Mouse (Mus musculus) embryonic facial prominence, embryonic 10.5 days (tissue): ENCODE results near the gene Ncoa5. TPM values are rescaled to one million over a fixed set of nuclear protein-coding genes. Genes with fewer than 3 reads are reported as not detected.

Source experiments
- DNase-seq: peaks from one replicate; pipeline ENCODE4 v3.0.0-alpha.2; 2017; ENCODE audit warnings: low spot score
- H3K27ac ChIP-seq: fragments of 300-500 bp; sonication (generic); replicated peaks from 2 replicates; pipeline ENCODE4 v1.5.1; 2016; ENCODE audit warnings: mild to moderate bottlenecking
- H3K27me3 ChIP-seq: fragments of 300-500 bp; sonication (generic); replicated peaks from 2 replicates; pipeline ENCODE4 v1.6.1; 2016; ENCODE audit warnings: low read depth, mild to moderate bottlenecking; ENCODE audit not compliant: poor library complexity, severe bottlenecking
- H3K36me3 ChIP-seq: fragments of 300-500 bp; sonication (generic); replicated peaks from 2 replicates; pipeline ENCODE4 v1.6.1; 2016; ENCODE audit warnings: mild to moderate bottlenecking, moderate library complexity
- H3K4me1 ChIP-seq: fragments of 300-500 bp; sonication (generic); 2 replicates; pipeline ENCODE4 v1.6.1; 2016
- H3K4me3 ChIP-seq: fragments of 300-500 bp; sonication (generic); 2 replicates; pipeline ENCODE4 v1.5.1; 2016; ENCODE audit warnings: mild to moderate bottlenecking, moderate library complexity
- H3K9me3 ChIP-seq: fragments of 300-500 bp; sonication (generic); 2 replicates; pipeline ENCODE4 v1.6.1; 2016; ENCODE audit warnings: mild to moderate bottlenecking
- WGBS: fragments of 180-500 bp; shearing (Covaris S2); methylation state at CpG from one replicate; pipeline ENCODE4 v1.1.7; 2016; 5-methylcytosine and 5-hydroxymethylcytosine counted together
- polyA plus RNA-seq: library from polyadenylated mRNA; unstranded; fragments of >200 nt; fragmentation: Nextera tagmentation; extraction: Ambion mirVana; gene quantifications from 2 replicates; pipeline ENCODE4 v1.2.1, GENCODE M21; 2016

Ncoa5 gene
- 98.9 TPM in 2 replicates for polyA plus RNA-seq

- Histone ChIP-seq H3K27ac (peak within 1 kb of the TSS; percentile 100), H3K4me3 (peak within 1 kb of the TSS; percentile 91), H3K9me3 (no peaks in the 10 kb centered on the region), H3K36me3 (peaks cover 8% of the 10 kb centered on the region; the same call in 1 of the 2 replicates), H3K4me1 (peaks cover 34% of the 10 kb centered on the region), H3K27me3 (no peaks in the 10 kb centered on the region)
- under 1% methylated on average over 111 of the region's 111 CpGs for WGBS
- DNase-seq: peak; percentile 100
Observed at GRCm38 (mm10) chr2:165034131-165035057, at the start of gene Ncoa5. Gene Ncoa5 (minus strand): TSS chr2:165034867.

- WGBS: 12% methylated on average over 7 of the region's 7 CpGs
- H3K27ac ChIP-seq: no peak overlapping the region
- H3K9me3 ChIP-seq: no peaks in the 10 kb centered on the region
- H3K27me3 ChIP-seq: peaks cover 62% of the 10 kb centered on the region
- no peak for DNase-seq
- peaks cover 17% of the 10 kb centered on the region for H3K4me1 ChIP-seq
- H3K4me3 ChIP-seq: no peak overlapping the region
- no peaks in the 10 kb centered on the region for H3K36me3 ChIP-seq
Observed at GRCm38 (mm10) chr2:165081257-165081656, 46.6 kb upstream of the Ncoa5 start.

GRCm38 (mm10) chr2:165080657-165081056 is 46.0 kb upstream of the Ncoa5 start:
- Histone ChIP-seq H3K36me3 (no peaks in the 10 kb centered on the region), H3K27me3 (peaks cover 68% of the 10 kb centered on the region), H3K4me1 (peaks cover 20% of the 10 kb centered on the region), H3K9me3 (no peaks in the 10 kb centered on the region), H3K27ac (no peak overlapping the region), H3K4me3 (no peak overlapping the region)
- WGBS: 22% methylated on average over 9 of the region's 9 CpGs
- no peak for DNase-seq

GRCm38 (mm10) chr2:165078605-165079004 is 43.9 kb upstream of the Ncoa5 start:
- peak; percentile 53 for DNase-seq

GRCm38 (mm10) chr2:165078045-165078444 is 43.4 kb upstream of the Ncoa5 start:
- no peaks in the 10 kb centered on the region for H3K9me3 ChIP-seq
- no peak overlapping the region for H3K27ac ChIP-seq
- H3K4me1 ChIP-seq: peaks cover 20% of the 10 kb centered on the region
- 70% methylated on average over 8 of the region's 8 CpGs for WGBS
- no peaks in the 10 kb centered on the region for H3K36me3 ChIP-seq
- DNase-seq: no peak
- peaks cover 89% of the 10 kb centered on the region for H3K27me3 ChIP-seq
- H3K4me3 ChIP-seq: no peak overlapping the region

More at GRCm38 (mm10) chr2:165078605-165079004, 43.9 kb upstream of the Ncoa5 start:
- Histone ChIP-seq H3K4me3 (no peak overlapping the region), H3K9me3 (no peaks in the 10 kb centered on the region), H3K27me3 (peaks cover 84% of the 10 kb centered on the region), H3K36me3 (no peaks in the 10 kb centered on the region), H3K27ac (no peak overlapping the region), H3K4me1 (peaks cover 20% of the 10 kb centered on the region)
- WGBS: 32% methylated on average over 10 of the region's 10 CpGs

GRCm38 (mm10) chr2:165077055-165077454 is 42.4 kb upstream of the Ncoa5 start:
- Histone ChIP-seq H3K36me3 (no peaks in the 10 kb centered on the region), H3K9me3 (no peaks in the 10 kb centered on the region), H3K27me3 (peaks cover 99% of the 10 kb centered on the region), H3K4me3 (no peak overlapping the region; the same call in 1 of the 2 replicates), H3K4me1 (peaks cover 20% of the 10 kb centered on the region), H3K27ac (no peak overlapping the region)
- DNase-seq: no peak
- 5% methylated on average over 9 of the region's 9 CpGs for WGBS

GRCm38 (mm10) chr2:165074937-165075336 is 40.3 kb upstream of the Ncoa5 start:
- WGBS: 37% methylated on average over 2 of the region's 2 CpGs
- peak; percentile 83 for DNase-seq
- Histone ChIP-seq H3K36me3 (no peaks in the 10 kb centered on the region), H3K27me3 (peaks cover 95% of the 10 kb centered on the region), H3K27ac (no peak overlapping the region), H3K4me3 (no peak overlapping the region), H3K9me3 (no peaks in the 10 kb centered on the region), H3K4me1 (peaks cover 29% of the 10 kb centered on the region)

GRCm38 (mm10) chr2:165074081-165074884 is 39.6 kb upstream of the Ncoa5 start:
- Histone ChIP-seq H3K36me3 (no peaks in the 10 kb centered on the region), H3K9me3 (no peaks in the 10 kb centered on the region), H3K27me3 (peaks cover 95% of the 10 kb centered on the region), H3K27ac (no peak overlapping the region), H3K4me1 (peaks cover 32% of the 10 kb centered on the region), H3K4me3 (no peak overlapping the region)
- 52% methylated on average over 11 of the region's 11 CpGs for WGBS
- no peak for DNase-seq

GRCm38 (mm10) chr2:165073381-165073781 is 38.7 kb upstream of the Ncoa5 start:
- DNase-seq: no peak
- Histone ChIP-seq H3K27ac (no peak overlapping the region), H3K9me3 (no peaks in the 10 kb centered on the region), H3K36me3 (no peaks in the 10 kb centered on the region), H3K4me1 (peaks cover 30% of the 10 kb centered on the region), H3K27me3 (peaks cover 87% of the 10 kb centered on the region), H3K4me3 (no peak overlapping the region)
- 30% methylated on average over 9 of the region's 9 CpGs for WGBS

- Histone ChIP-seq H3K27me3 (peaks cover 59% of the 10 kb centered on the region), H3K27ac (no peak overlapping the region), H3K4me1 (peaks cover 12% of the 10 kb centered on the region), H3K36me3 (no peaks in the 10 kb centered on the region), H3K4me3 (peak overlapping the region; percentile 42), H3K9me3 (no peaks in the 10 kb centered on the region)
- peak; percentile 76 for DNase-seq
- 21% methylated on average over 23 of the region's 23 CpGs for WGBS
Observed at GRCm38 (mm10) chr2:165070096-165070816, 35.6 kb upstream of the Ncoa5 start.

- Histone ChIP-seq H3K4me3 (no peak overlapping the region), H3K4me1 (peaks cover 12% of the 10 kb centered on the region), H3K36me3 (no peaks in the 10 kb centered on the region), H3K27me3 (peaks cover 44% of the 10 kb centered on the region), H3K9me3 (no peaks in the 10 kb centered on the region), H3K27ac (no peak overlapping the region)
- WGBS: 78% methylated on average over 2 of the region's 2 CpGs
- DNase-seq: no peak
Observed at GRCm38 (mm10) chr2:165068806-165069205, 34.1 kb upstream of the Ncoa5 start.

- Histone ChIP-seq H3K4me1 (no peaks in the 10 kb centered on the region), H3K27me3 (peaks cover 6% of the 10 kb centered on the region), H3K9me3 (no peaks in the 10 kb centered on the region), H3K36me3 (no peaks in the 10 kb centered on the region), H3K4me3 (no peak overlapping the region), H3K27ac (no peak overlapping the region)
- DNase-seq: no peak
- 68% methylated on average over 7 of the region's 7 CpGs for WGBS
Observed at GRCm38 (mm10) chr2:165064489-165064888, 29.8 kb upstream of the Ncoa5 start.
